Mouse (Mus musculus) skeletal muscle tissue, adult 2 months (tissue): ENCODE results near the gene Brinp2.
A peak's percentile ranks its signal among the peaks of the same experiment; 100 is the strongest.

Experiments
- DNase-seq: peaks from one replicate; pipeline ENCODE4 v3.0.0-alpha.2; 2012; ENCODE audit warnings: low read depth, low spot score

The Brinp2 gene

DNA sequence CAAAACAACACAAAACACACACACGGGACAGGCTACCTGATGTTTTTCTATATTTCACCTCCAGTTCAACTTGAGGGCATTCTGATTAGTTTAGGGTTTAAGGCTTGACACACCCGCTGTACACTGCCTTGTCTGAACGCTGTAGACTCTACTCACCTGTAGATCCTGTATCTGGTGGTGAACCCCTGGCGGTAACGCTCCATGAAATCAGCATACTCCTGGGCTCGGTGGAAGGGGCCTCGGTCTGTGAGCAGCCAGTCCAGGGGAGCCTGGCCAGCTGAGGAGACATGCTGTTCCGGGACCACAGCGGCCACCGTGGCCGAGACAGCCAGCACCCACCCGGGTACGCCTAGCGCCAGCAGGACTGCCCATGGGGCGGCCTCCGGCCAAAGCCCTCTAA, 60.9 kb downstream of the Brinp2 start:
- DNase-seq: no peak

DNA sequence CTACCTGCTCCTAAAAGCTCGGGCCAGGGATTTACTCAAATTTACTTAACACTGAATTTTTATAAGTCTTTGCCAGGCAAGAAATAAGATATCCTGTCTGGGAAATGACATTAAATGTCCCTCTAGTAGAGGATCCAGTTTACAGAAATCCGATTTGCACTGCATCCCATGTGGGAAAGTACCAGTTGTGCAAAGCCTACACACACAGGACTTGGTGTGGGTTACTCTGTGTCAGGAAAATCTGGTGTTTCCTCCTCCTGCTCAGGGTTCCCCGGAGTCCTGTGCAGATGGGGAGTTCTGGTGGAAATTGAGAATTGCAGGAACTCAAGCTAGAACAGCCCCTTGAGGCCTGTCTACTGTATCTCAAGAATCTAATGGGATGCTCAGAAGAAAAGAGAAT, 70.9 kb downstream of the Brinp2 start:
- no peak for DNase-seq

DNA sequence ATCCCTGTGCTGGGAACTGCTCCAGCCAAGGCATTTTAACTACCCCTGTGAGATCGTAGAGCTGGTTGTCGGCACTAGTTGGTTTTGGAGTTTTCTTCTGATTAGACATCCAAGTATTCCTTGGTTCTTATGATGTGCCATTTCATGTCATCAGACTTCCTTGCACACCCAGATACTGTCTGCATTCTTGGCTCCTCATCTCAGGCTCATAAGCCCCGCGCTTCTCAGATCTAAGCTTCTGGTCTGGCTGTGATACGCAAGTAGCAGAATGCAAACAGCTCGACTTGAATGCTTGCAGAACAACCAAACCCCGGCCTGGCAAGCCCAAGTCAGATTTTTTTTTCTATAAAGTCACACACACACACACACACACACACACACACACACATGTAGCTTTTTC, 72.3 kb downstream of the Brinp2 start:
- no peak for DNase-seq

DNA sequence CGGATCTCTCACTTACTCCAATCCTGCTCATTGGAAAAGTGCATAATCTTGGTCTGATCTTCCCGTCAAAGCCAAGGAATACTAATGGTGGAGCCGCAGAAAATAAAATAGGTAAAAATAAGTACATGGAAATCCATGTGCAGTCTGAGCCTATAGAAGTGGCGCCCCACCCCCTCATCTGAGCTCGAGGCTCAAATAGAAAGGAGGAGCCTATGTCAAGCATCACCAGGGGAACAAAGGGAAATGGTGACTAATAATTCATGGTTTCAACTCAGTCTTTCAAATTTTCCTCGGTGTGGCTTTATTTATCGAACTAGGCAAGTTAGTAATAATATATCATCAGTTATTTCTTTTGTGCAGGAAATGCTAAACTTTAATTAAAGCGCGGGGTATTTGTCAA, 84.1 kb downstream of the Brinp2 start:
- DNase-seq: no peak

DNA sequence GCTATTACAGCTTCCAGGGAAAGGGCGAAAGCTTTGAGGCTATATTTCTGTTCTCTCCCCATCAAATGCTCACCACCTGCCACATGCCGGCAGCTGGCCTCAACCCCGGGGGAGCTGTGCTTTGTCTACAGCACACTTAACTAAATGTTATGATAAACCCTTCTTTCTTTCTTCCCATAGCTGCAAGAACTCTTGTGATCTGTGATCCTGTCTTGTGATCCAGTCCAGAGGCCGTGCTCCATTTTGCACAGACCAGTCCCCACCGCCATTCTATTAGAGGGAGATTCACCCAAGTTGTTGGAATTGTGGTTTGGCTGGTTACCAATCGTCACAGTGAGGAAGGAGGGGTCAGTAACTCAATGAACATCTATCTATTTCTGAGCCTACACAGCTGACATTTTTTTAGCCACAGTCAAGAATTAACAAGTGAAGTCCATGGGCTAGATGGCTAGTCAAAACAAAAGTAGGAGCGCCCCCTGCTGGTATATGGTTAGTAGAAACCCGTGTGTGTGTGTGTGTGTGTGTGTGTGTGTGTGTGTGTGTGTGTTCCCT, 89.0 kb downstream of the Brinp2 start:
- DNase-seq: no peak

DNA sequence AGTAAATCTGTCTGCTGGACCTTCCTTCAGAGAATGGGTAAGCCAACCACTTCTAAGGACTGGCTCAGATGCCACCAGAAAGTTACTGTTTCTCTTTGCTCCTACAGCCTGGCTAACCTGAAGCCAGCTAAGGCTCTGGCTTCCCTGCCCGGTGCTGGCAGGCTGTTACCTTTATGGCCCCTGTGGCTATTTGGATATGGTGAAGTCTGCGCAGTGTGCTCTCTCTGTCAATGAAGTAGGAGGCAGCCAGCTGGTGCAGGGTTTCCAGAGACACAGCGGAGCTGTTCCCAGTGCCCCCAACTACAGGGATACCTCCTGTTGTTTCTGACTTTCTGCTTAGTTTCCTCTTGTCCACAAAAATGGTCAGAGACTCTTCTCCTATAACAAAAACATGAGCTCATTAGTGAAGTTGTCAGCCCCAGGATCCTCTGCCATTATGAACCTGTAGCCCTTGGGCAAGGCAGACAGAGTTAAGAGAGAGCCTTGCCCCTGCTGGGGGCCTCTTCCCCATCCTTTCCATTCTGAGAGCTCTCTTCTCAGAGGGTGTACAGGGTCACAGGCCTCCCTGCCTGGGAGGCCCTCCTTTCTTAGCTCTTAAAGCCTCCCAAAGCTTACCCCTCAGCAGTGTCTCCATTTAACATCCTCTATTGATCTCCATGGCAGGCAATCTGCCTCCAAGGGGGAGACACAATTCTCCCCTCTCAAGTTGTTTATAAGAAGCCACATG, 89.7 kb downstream of the Brinp2 start:
- DNase-seq: no peak

DNA sequence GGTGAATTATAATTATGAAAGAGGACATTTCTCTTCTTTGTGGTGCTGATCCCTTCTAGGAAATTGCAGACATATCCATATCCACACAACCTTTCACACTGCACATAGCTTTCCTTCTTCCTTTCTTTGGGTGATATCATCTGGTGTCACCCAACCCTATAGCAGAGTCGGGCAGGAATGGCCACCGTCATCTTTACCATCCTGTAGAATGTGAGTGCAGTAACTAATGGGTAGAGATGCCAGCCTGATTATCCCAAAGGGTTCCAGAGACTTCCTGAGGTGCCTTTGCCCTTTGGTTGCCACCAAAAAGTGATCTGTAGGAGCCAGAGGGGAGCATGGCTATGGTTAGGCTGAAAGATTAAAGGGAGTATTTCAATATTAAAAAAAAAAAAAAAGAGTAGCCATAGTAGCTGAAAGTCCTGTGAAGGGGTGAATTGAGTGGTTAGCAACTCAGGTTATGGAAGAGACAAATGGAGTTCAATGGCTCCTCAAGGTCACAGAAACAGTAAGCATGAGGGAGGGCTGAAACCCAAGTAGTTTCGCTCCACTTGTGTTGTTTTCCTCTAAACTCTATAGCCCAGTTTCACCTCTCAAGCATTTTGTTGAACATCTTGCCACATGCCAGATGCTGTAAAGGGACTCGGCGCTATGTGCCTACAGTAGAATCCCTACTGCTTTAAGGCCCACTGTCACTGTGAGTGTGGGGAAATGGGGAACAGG, 96.5 kb downstream of the Brinp2 start:
- no peak for DNase-seq

DNA sequence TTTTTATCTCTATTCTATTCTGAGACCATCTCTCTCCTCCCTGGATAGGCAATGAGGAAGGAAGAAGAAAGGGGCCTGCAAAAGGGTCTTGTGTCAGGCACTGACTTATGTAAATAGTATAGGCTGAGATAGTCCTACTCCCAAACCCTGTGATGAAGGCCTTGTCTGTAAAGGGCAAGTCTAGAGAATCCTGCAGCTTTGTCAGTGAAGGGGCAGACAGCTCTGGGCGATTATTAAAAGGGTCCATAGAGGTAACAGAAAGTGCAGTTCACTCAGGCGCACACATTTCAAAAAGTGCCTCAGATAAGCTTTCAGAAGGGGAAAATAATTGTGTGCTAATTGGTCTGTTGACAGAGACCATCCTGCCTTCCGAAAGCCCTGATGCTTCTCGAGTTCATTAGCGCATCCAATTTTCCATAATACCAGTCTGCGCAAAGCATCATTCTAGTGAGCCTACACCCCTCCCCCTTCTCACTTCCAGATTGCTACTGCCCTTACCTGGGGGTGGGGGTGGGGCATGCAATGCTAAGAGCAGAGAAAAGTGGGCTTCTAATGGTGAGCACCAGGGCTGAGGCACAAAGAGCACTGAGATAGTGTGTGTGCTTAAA, 97.3 kb downstream of the Brinp2 start:
- no peak for DNase-seq

DNA sequence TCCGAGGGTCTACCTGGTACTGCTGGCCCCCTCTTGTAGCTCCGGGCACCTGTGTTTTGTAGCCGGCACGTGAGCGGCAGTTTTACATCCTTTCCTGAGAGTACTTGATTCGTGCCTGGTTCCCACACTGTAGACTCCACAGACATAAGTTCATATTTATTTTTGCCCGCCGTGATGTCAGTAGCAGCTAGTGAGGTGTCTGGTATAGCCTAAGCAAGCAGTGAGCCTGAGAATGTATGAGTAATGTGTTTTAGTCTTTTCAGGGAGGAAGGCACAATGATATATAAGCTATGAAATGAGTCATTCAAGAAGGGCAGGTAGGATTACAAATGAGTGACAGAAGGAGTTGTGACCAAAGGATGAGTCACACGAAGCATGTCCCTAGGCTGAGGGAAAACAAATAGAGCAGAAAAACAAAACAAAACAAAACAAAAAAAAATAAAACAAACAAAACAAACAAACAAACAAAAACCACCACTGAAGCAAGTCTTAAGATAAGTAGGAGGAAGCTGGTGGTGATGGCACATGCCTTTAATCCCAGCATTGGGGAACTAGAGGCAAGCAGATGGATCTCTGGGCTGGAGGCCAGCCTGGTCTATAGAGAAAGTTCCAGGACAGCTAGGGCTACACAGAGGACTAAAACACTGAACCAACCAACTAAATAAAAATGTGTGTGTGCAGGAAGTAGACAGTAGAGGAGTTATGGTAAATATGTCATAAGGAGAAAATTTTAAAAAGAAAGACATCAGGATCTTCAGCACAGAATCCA, 100.0 kb downstream of the Brinp2 start:
- DNase-seq: no peak

DNA sequence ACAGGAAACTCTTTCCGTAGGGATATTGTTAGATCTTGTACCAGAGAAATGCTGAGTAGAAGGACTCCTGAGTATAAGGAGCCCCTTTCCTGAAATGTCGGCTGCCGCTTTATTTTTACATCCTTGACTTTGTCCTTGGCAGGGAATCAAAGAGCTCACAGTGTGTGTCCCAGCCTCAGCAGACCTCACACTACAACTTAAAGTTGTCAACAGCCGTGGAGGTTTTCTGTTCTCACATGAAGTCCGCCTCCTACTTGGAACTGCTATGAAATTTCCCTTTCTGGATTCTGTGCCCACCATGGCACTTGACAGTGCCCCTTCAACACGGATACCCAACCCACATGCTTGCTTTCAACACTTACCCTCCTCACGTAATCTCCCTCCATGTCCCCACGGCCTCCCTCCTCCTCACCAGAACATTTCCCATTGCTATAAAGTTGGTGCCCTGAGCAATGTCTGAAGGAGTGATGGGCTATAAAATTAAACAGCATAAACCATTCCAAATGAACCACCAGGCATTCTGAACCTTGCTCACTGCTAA, 103.4 kb downstream of the Brinp2 start:
- DNase-seq: no peak

DNA sequence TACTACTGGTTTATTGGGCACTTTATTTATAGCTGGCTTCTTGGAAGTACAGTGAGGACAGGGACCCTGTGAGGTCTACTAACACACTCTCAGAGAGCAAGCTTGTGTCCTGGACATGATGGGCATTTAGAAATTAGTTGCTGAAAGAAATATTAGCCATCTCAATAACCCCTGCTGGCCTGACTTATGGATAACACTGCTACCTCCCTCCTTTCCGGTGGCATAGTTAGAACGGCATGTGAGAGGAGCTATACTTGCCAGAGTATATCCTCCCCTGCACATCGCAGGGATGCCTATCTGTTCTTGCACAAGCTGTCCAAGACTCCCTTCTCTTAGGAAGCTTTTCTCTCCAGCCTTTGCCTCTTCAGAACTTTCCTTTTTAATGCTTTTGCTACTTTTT, 107.9 kb downstream of the Brinp2 start:
- DNase-seq: no peak

DNA sequence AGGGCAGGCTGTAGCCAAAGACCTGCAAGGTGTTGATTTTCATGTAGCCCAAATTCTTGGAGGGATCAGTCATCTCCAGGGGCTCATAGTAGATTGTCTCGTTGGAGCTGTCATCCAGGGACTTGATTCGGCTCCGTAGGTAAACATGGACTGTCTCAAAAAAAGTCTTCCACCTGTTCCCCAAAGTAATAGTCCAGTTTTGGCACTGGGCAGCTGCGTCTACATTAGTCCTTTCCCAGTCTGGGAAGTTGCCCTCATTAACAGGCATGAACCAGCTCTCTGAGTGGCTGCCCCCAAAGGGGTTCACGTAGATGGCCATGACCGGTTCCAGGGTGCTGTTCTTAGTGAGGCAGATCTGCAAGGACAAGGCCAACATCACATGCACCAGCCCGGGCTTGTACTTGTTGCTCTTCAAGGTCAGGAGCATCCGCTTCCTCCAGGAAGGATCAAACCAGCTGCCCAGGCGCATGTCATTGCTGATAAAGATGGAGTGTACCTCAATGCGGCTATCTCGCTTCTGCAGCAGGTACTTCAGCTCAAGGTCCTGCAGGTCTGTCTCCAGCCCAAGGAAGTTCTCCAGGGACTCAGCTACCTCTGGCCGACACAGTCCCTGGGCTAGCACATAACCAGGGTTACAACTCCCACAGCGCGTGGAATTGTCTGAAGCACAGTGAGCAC, 109.5 kb downstream of the Brinp2 start:
- DNase-seq: peak; percentile 8

DNA sequence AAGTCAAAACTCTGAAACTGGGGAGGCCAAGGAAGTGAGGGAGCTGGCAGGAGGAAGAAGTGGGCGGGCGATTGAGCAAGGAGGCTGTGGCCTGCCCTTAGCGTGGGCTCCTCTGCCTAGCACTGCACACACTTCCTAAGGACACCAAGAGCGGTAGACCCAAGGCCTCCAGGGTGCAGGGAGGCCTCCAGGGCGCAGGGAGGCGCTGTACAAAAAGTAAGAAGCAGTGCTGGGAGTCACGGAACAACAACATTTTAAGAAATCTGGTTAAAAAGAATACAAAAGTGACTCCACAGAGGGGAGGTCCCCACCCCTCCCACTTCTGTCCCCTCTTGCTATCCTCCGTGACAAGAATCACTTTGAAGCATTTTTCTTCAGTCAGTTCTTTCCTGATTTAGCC, 110.6 kb downstream of the Brinp2 start:
- DNase-seq: no peak

DNA sequence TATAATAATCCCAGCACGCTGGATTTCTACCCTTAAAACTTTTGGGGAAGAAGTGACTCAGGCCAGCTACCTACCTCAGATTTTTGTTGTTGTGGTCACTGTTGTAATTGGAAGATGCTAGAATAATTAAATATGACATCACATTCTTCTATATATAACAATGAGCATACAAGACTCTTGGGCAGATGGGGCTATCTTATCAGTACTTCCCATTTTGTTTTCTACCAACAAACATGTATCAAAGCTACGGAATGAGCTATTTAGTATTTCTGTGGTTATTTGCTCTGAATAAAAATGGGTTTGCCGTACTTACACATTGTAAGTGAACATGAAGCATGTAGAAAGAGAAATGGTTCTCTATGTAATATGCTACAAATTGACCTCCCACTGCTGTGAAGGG, 112.1 kb downstream of the Brinp2 start:
- no peak for DNase-seq

DNA sequence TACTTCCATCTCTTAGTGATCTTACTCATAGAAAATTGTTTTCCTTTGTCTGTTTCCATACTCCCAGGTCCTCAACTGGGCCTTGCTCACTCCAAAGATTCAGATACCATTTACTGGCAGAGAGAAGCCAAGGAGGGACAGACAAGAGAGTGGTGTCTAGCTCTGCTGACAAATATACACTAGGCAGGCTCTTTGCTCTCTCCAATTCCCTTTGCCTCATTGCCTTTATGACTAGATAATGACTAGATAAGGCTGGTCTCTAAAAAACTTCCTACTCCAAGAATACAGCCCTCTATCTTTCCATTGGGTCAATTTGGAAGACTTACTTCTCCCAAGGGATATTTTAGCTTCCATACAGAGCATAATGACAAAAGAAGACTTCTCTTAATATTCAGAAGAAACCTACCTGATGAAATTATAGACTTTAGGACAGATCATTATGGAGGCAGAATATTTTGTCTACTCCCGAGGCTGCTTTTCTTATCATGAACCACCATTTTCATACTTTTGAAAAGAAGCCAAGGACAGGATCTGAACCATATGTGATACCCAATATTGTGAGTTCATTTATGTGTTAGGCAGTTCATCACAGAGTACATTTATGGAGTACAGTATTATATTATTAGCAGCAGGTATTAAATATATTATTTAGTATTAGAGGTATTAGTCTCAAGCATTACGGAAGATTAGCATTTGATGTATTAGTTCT, 114.1 kb downstream of the Brinp2 start:
- no peak for DNase-seq

DNA sequence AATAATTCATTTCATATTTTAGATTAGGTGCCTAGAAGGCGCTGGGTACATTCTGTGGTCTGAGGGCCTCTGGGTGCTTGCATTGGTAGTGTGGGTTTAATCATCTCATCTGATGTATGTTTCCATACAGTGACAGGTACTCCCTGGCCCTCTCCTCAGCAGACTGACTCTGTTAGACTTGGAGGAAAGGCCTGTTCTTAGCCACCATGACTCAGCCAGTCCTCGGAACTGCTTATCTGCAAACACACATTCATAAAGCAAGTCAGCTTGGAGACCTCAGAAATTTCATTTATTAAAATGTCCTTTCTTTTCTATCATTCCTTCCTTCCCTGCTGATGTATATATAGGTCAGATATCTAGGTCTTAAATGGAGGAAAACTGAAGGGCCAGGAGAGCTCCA, 116.3 kb downstream of the Brinp2 start:
- no peak for DNase-seq

DNA sequence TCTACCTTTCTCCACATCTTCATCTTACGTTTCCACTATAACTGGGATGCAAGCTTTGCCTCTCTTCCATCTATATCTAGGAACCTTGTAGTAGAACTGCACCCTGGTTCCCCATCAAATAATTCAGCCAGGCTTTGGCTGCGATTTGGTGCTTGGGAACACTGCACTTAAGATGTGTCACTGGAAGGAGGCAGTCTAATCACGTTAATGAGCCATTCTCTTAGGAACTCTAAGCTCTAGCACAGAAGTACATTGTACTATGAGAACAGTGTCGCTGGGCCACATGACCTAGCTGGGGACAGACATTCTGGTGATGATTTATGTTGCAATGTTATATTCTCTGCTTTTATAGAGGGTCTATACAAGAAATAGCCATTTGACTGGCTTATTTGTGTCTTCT, 117.4 kb downstream of the Brinp2 start:
- DNase-seq: no peak

DNA sequence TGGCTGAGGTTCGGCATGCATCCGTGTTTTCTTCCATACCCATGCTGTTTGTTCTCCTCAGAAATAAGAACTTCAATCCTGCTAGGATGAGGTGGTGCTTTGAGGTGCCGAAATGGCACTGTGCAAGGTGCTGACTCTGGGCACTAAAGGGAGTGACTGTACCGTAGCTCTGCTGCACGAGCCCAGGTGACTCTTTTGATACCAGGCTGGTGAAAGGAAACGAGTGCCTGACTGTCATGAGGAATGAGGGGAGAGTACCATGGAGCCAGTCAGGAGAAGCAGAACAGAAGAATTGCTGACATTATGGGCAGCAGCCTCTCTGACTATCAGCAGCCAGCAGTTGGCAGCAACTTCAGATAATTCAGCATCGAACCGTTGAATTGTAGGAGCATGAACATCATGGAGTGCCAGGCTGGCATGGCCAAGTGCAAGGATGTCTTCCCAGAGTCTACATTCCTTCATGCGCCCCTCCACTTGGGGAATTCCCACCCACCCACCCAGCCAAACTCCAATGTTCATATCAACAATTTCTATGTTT, 127.4 kb downstream of the Brinp2 start:
- no peak for DNase-seq

DNA sequence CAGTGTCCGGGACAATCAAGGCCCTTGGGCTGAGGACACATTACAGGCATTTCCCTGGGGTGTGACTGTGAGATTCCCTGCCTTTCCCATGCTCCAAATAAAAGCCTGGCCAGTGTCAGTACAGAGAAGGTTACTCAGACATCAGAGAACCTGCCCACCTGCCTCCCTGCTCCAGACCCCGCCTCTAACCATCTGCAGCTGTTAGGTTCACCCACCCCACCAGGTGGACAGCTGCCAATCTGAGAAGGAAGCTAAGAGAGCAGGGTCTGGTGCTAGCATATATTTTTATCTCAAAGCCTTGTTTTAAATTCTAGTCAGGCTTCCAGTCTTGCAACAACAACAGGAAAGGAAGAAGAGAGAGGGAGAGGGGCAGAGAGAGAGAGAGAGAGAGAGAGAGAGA, 128.9 kb downstream of the Brinp2 start:
- no peak for DNase-seq

DNA sequence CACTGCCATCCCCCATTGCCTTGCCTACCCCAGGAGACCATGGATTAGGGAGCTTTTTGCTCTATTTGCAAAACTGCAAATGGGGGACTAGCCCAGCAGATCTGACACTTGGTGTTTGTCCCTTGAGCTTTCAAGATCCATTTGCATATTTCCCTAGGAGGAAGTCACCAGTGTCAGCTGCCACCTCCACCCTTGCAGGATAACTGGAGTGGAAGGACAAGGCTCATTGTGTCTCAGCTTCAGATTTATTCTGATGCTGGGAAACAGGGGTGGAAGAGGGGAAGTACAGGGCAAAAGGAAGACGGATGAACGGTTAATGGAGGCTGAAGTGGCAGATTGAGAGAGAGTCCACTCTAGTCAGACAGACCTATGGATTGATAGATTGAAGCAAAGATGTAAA, 129.4 kb downstream of the Brinp2 start:
- no peak for DNase-seq
